Mouse (Mus musculus): ENCODE data around the gene Rabac1.

Gene Rabac1

DNA sequence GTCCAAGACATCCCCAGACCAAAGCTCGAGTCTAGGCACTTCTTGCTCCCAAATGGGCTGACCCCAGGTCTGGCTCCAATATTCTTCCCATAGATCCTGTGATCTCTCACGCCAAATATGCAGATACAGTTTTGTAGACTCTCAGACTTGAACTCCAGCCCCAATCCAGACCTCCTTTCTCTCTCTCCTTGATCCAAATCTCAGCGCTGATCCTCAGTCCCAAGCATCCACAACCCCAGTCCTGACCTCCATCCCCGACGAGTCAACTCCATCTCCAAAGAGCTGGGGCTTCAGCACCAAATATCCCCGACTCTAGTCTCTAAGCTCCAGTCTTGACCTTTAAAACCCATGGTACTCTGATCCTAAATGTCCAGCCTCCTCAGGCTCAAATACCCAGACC, 28.9 kb downstream of the Rabac1 start:
- in situ Hi-C loops (cut with MboI, MseI) = no loop called here

DNA sequence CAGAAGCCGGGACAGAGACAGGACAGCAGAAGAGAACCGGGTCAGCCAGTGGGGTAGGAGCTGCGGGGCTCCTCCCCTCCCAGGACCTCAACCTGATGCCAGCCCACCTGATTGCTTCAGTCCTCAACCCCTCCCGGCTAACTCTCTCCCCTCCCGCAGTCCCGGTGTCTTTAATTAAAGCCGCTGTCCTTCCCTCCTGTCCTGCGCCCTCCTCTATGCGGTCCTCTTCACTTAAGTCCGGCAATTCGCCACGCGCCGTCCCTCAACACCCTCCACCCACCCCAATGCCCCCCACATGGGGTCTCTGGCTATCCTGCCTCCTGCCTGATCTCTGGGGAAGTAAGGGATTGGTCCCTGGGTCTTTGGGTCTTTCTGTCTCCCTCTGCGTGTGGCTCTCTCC, 40.9 kb downstream of the Rabac1 start:
- in situ Hi-C loops (cut with MboI, MseI) = no loop called here

DNA sequence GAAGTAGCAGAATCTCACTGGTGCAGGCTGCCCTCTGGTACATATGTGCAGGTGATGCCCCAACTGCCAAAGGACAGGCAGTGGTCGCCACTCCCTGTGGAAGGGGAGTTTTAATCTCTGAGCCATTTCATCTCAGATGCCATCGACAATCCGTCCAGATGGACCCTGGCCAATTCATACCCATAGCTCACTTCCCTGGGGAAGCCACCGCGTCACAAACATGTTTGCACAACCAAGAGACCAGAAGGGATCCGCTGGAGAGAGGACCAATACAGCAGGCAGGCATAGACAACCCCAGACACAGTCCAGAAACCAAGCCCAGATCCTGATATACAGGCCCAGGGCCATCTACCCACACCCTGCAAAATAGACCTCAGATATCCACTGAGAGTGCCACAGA, 42.1 kb downstream of the Rabac1 start:
- in situ Hi-C loops (cut with MboI, MseI) = no loop called here

All from T-helper 17 cell (primary cell).